Mouse (Mus musculus): ENCODE measurements around the gene Slc1a3. TPM values are rescaled to one million over a fixed set of nuclear protein-coding genes. Genes with fewer than 3 reads are reported as not detected.
A peak's percentile ranks its signal among the peaks of the same experiment; 100 is the strongest.
"Not testable (repeated sequence)": the region's sequence is repeated elsewhere in the genome, so short reads cannot be mapped to it uniquely, and the experiment has no call there.

Gene Slc1a3
- polyA plus RNA-seq, 1 experiment from 2014 or later, result 29.0 TPM

DNA sequence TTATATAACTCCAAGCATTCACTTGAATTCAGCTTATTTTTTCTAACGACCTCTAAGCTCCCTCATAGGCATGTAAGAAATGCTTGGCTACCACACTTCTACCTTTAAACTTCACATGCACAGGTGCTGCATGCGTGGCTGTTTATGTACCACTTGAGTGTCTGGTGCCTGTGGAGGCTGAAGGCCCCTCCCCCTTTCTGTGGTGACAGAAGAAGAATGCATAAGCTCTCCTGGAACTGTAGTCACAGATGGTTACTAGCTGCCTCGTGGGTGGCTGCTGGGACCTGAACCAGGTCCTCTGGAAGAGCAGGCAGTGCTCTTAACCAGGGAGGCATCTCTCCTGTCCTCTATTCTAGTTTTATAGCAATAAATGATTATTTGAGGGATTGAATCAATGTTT lies 13.1 kb downstream of the Slc1a3 start:
- H3K27ac ChIP-seq, result peak overlapping the region; percentile 33; the same call in 1 of the 2 replicates
- H3K4me3 ChIP-seq, result no peak overlapping the region
- DNase-seq (ENCODE audit: extremely low spot score, low spot score), result no peak
- WGBS, result 62% methylated on average over 3 of the region's 3 CpGs
- H3K27me3 ChIP-seq (ENCODE audit: poor library complexity, severe bottlenecking), result no peaks in the 10 kb centered on the region
- H3K4me1 ChIP-seq, result peaks cover 13% of the 10 kb centered on the region
- peaks cover 1% of the 10 kb centered on the region; the same call in 1 of the 2 replicates for H3K36me3 ChIP-seq (replicated peaks)
- H3K9me3 ChIP-seq, result no peaks in the 10 kb centered on the region

DNA sequence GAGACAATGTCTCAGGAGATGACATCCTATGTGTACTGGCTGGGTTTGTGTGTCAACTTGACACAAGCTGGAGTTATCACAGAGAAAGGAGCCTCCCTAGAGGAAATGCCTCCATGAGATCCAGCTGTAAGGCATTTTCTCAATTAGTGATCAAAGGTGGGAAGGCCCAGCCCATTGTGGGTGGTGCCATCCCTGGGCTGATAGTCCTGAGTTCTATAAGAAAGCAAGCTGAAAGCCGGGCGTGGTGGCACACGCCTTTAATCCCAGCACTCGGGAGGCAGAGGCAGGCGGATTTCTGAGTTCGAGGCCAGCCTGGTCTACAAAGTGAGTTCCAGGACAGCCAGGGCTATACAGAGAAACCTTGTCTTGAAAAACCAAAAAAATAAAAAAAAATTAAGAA lies 20.4 kb downstream of the Slc1a3 start:
- not testable (repeated sequence) for H3K36me3 ChIP-seq (replicated peaks); DNase-seq (ENCODE audit: extremely low spot score, low spot score); H3K27me3 ChIP-seq (ENCODE audit: poor library complexity, severe bottlenecking); H3K4me3 ChIP-seq; H3K27ac ChIP-seq; H3K9me3 ChIP-seq
- WGBS, result 85% methylated on average over 6 of the region's 6 CpGs
- peaks cover 12% of the 10 kb centered on the region for H3K4me1 ChIP-seq

GRCm38 (mm10) chr15:8686846-8687245 lies 23.7 kb downstream of the Slc1a3 start:
- 92% methylated on average over 4 of the region's 4 CpGs for WGBS
- H3K27me3 ChIP-seq (ENCODE audit: poor library complexity, severe bottlenecking), result no peaks in the 10 kb centered on the region
- H3K4me3 ChIP-seq, result no peak overlapping the region
- H3K4me1 ChIP-seq, result peaks cover 19% of the 10 kb centered on the region
- H3K36me3 ChIP-seq (replicated peaks), result peaks cover 5% of the 10 kb centered on the region; the same call in 1 of the 2 replicates
- H3K27ac ChIP-seq, result no peak overlapping the region
- H3K9me3 ChIP-seq, result no peaks in the 10 kb centered on the region
- DNase-seq (ENCODE audit: extremely low spot score, low spot score), result no peak

- DNase-seq (ENCODE audit: extremely low spot score, low spot score), result no peak
- peaks cover 10% of the 10 kb centered on the region for H3K36me3 ChIP-seq (replicated peaks)
- H3K27me3 ChIP-seq (ENCODE audit: poor library complexity, severe bottlenecking), result no peaks in the 10 kb centered on the region
- 94% methylated on average over 7 of the region's 7 CpGs for WGBS
- peaks cover 20% of the 10 kb centered on the region for H3K4me1 ChIP-seq
- H3K4me3 ChIP-seq, result no peak overlapping the region
- no peak overlapping the region for H3K27ac ChIP-seq
- H3K9me3 ChIP-seq, result no peaks in the 10 kb centered on the region
These were observed 25.1 kb downstream of the Slc1a3 start for GRCm38 (mm10) chr15:8685506-8685905.

DNA sequence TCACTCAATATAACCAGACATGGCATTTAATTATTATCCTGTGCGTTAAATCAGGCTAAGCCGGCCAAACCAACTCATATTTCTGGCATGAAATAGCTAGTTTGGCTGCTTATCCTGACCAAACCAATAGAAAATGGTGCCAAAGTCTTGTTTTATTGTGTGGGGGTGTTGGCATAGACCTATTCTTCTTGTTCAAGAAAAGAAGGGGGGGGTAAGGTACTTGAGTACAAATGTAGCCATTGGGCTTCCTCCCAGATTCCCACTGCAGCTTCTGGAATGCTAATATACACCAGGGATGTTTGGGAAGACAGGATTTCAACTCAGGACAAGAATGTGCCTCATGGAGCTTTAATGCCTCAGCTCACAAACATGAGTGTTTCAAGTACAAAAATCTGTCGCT lies 26.3 kb downstream of the Slc1a3 start:
- Histone ChIP-seq H3K27me3 (ENCODE audit: poor library complexity, severe bottlenecking) (no peaks in the 10 kb centered on the region), H3K4me3 (no peak overlapping the region), H3K4me1 (peaks cover 20% of the 10 kb centered on the region), H3K36me3 (replicated peaks) (peaks cover 10% of the 10 kb centered on the region), H3K27ac (no peak overlapping the region), H3K9me3 (no peaks in the 10 kb centered on the region)
- DNase-seq (ENCODE audit: extremely low spot score, low spot score), result no peak
- 94% methylated on average over 3 of the region's 3 CpGs for WGBS

DNA sequence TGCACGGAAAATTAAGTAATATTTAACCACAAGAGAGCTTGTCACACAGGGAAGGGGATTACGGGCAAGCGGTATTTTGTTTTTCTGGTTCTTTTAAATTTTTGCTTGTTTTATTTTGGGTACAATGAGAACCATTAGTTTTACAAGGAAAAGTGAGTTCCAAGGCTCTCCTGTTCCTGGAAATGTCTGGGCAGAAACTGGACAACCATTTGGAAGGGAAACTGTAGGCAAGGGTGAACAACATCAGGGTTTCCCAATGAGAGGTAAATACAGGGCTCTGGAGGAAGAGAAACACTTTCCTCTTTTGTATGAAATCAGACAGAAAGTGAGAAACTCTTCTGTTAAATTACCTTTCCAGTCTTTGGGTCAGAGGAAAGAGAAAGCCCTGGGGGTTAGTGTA lies 27.7 kb downstream of the Slc1a3 start:
- H3K27me3 ChIP-seq (ENCODE audit: poor library complexity, severe bottlenecking), result no peaks in the 10 kb centered on the region
- peaks cover 10% of the 10 kb centered on the region for H3K36me3 ChIP-seq (replicated peaks)
- peaks cover 16% of the 10 kb centered on the region for H3K4me1 ChIP-seq
- DNase-seq (ENCODE audit: extremely low spot score, low spot score), result no peak
- WGBS, result 95% methylated on average over 3 of the region's 3 CpGs
- no peak overlapping the region for H3K4me3 ChIP-seq
- no peaks in the 10 kb centered on the region for H3K9me3 ChIP-seq
- H3K27ac ChIP-seq, result no peak overlapping the region

DNA sequence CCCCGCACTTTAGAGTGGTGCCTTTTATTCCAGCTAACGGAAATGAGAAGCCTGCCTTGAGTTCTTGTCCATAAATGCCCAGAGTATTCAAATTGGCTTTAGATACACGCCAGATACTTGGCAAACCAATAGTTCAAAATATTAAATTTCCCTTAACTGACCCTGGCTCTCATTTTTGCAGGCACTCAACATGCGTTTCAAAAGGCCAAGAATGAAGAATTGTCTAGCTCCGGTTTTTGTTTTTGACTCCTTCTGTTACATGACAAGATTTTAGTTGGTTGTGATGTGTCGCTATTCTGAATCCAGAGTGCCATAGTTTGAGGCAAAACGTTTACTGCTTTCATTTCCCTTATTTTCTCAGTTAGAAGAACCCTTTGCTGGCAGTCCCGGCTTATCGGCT lies 28.1 kb downstream of the Slc1a3 start:
- Histone ChIP-seq H3K36me3 (replicated peaks) (peaks cover 7% of the 10 kb centered on the region), H3K4me1 (peaks cover 16% of the 10 kb centered on the region), H3K4me3 (no peak overlapping the region), H3K27me3 (ENCODE audit: poor library complexity, severe bottlenecking) (no peaks in the 10 kb centered on the region), H3K9me3 (no peaks in the 10 kb centered on the region), H3K27ac (no peak overlapping the region)
- no peak for DNase-seq (ENCODE audit: extremely low spot score, low spot score)
- 90% methylated on average over 9 of the region's 9 CpGs for WGBS

DNA sequence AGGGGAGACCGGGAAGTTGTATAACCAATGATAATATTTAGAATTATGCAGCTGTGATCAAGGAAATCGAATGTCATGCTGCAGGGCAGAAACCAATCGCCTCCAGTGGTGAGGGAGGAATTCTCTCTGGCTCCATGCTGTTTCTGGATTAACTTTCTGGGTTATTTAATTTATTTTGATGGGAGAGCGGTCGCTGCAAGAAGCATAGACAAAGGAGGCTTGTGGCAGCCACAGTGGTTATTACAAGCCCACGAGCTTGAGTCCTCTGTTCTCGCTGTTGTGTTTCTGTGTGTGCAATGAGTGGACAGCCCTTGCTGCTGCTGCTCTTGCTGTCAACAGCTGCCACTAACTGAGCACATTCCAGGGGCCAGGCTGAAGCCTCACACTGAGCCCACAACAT lies 28.6 kb downstream of the Slc1a3 start:
- Histone ChIP-seq H3K27me3 (ENCODE audit: poor library complexity, severe bottlenecking) (no peaks in the 10 kb centered on the region), H3K4me1 (peaks cover 16% of the 10 kb centered on the region), H3K9me3 (no peaks in the 10 kb centered on the region), H3K4me3 (no peak overlapping the region), H3K27ac (no peak overlapping the region), H3K36me3 (replicated peaks) (peaks cover 5% of the 10 kb centered on the region)
- WGBS, result 66% methylated on average over 7 of the region's 7 CpGs
- DNase-seq (ENCODE audit: extremely low spot score, low spot score), result no peak

DNA sequence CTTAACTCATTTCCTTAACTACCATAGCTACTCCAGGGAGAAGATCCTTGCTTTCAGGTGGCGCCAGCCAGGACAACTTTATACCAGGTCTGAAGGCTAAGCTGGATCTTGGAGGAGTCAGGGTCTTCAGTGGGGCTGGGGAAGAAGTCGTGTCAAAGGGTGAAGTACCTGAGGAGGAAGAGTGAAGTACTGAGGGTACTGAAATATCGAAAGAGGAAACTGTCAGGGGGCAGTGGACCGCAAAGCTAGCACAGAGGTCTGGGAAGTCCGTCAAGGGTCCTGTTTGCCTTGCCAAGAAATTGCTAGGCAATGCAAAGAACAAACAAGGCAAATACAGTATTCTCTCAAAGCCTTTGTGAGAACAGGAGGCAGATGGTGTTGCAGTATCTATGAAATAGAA lies 29.6 kb downstream of the Slc1a3 start:
- DNase-seq (ENCODE audit: extremely low spot score, low spot score), result no peak
- no peaks in the 10 kb centered on the region for H3K9me3 ChIP-seq
- WGBS, result 88% methylated on average over 5 of the region's 5 CpGs
- no peak overlapping the region for H3K4me3 ChIP-seq
- no peak overlapping the region for H3K27ac ChIP-seq
- peaks cover 12% of the 10 kb centered on the region for H3K4me1 ChIP-seq
- no peaks in the 10 kb centered on the region for H3K27me3 ChIP-seq (ENCODE audit: poor library complexity, severe bottlenecking)
- H3K36me3 ChIP-seq (replicated peaks), result peaks cover 5% of the 10 kb centered on the region

- no peaks in the 10 kb centered on the region for H3K27me3 ChIP-seq (ENCODE audit: poor library complexity, severe bottlenecking)
- H3K36me3 ChIP-seq (replicated peaks), result peaks cover 5% of the 10 kb centered on the region
- 91% methylated on average over 2 of the region's 2 CpGs for WGBS
- no peaks in the 10 kb centered on the region for H3K9me3 ChIP-seq
- no peak overlapping the region for H3K4me3 ChIP-seq
- peaks cover 2% of the 10 kb centered on the region for H3K4me1 ChIP-seq
- DNase-seq (ENCODE audit: extremely low spot score, low spot score), result no peak
- H3K27ac ChIP-seq, result no peak overlapping the region
These were observed 33.6 kb downstream of the Slc1a3 start for GRCm38 (mm10) chr15:8676959-8677358.

GRCm38 (mm10) chr15:8676211-8676691 lies 34.3 kb downstream of the Slc1a3 start:
- peaks cover 4% of the 10 kb centered on the region for H3K36me3 ChIP-seq (replicated peaks)
- H3K27ac ChIP-seq, result no peak overlapping the region
- H3K9me3 ChIP-seq, result no peaks in the 10 kb centered on the region
- WGBS, result 76% methylated on average over 5 of the region's 5 CpGs
- no peaks in the 10 kb centered on the region for H3K4me1 ChIP-seq
- no peak for DNase-seq (ENCODE audit: extremely low spot score, low spot score)
- H3K4me3 ChIP-seq, result no peak overlapping the region
- no peaks in the 10 kb centered on the region for H3K27me3 ChIP-seq (ENCODE audit: poor library complexity, severe bottlenecking)

DNA sequence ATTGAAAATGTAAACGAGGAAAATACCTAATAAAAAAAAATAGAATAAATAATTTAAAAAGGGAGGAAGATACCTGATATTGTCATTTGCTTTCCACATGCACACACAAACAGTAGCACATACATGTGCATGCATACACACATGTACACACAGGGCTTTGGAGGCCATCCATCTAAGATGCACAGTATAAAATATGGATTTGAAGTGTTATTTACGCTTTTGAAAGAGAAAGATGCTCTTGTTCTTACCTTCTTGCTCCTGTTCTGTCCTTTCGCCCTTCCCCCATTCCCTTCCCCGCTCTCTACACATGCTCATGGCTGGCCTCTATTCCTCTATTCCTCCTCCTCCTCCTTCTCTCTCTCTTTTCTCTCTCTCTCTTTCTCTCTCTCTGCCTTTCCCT lies 34.9 kb downstream of the Slc1a3 start:
- 90% methylated on average over 4 of the region's 4 CpGs for WGBS
- Histone ChIP-seq H3K4me1 (no peaks in the 10 kb centered on the region), H3K27ac (no peak overlapping the region), H3K36me3 (replicated peaks) (no peaks in the 10 kb centered on the region), H3K9me3 (no peaks in the 10 kb centered on the region), H3K4me3 (no peak overlapping the region), H3K27me3 (ENCODE audit: poor library complexity, severe bottlenecking) (no peaks in the 10 kb centered on the region)
- no peak for DNase-seq (ENCODE audit: extremely low spot score, low spot score)

DNA sequence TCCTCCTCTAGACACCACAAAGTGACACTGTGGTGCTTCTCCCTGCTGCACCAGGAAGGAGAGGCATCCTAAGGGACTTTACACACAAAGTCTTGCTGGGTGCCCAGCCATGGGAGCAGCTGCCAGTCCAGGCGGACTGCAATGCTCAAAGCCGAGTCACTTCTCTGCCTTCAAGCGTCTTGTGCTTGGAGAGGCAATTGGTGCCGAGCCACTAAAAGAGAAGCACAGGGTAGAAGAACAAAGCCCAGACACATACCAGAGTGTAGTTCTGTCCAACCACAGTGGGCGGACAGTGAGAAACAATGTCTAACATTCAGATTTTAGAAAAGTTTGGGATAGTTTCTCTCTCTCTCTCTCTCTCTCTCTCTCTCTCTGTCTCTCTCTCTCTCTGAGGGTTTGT lies 38.0 kb downstream of the Slc1a3 start:
- no peaks in the 10 kb centered on the region for H3K36me3 ChIP-seq (replicated peaks)
- H3K27ac ChIP-seq, result no peak overlapping the region
- DNase-seq (ENCODE audit: extremely low spot score, low spot score), result no peak
- WGBS, result 90% methylated on average over 5 of the region's 5 CpGs
- no peaks in the 10 kb centered on the region for H3K4me1 ChIP-seq
- H3K27me3 ChIP-seq (ENCODE audit: poor library complexity, severe bottlenecking), result no peaks in the 10 kb centered on the region
- H3K9me3 ChIP-seq, result no peaks in the 10 kb centered on the region
- no peak overlapping the region for H3K4me3 ChIP-seq

DNA sequence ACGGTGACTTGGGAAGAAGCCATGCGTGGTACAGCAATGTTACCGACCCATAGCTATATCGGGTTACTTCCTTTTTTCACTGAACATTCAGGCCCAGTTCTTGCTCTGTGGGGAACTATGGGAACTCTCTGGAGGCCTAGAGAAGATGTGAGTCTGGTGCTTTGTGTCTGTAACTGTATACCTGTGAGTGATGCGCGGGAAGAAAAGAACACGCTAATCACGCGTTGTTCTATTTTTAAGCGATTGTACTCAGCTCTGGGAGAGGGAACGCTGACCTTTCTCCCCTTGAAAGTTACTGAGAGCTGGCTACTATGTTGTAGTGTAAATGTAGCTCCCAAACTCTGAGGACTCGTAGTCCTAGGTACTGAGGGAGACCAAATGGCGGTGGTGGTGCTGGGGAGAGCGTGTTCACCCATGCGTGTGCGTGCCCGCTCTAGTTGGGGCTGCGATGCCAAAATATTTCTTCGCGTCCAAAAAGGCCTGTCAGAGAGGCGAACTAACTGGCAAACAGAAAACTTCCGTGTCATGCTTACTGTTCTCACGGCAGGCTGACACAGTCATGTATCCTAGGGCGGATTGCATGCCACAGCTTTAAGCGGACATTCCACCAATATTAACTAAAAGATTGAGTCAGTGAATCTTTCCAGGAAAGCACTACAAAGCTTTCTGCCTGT lies 42.6 kb downstream of the Slc1a3 start:
- Histone ChIP-seq H3K36me3 (replicated peaks) (no peaks in the 10 kb centered on the region), H3K27me3 (ENCODE audit: poor library complexity, severe bottlenecking) (no peaks in the 10 kb centered on the region), H3K27ac (no peak overlapping the region), H3K4me1 (peaks cover 13% of the 10 kb centered on the region), H3K4me3 (no peak overlapping the region), H3K9me3 (no peaks in the 10 kb centered on the region)
- no peak for DNase-seq (ENCODE audit: extremely low spot score, low spot score)
- 96% methylated on average over 25 of the region's 25 CpGs for WGBS
